Mouse (Mus musculus): Measurements from ENCODE around the gene Med24.

The Med24 gene

GRCm38 (mm10) chr11:98765421-98766309, 36.4 kb upstream of the Med24 start:
- no peak for DNase-seq (ENCODE audit: low read depth, low spot score)

- DNase-seq (ENCODE audit: low read depth, low spot score): no peak
These were observed 35.5 kb upstream of the Med24 start for GRCm38 (mm10) chr11:98764746-98765145.

- no peak for DNase-seq (ENCODE audit: low read depth, low spot score)
These were observed 34.9 kb upstream of the Med24 start for GRCm38 (mm10) chr11:98764091-98764490.

- no peak for DNase-seq (ENCODE audit: low read depth, low spot score)
These were observed 34.2 kb upstream of the Med24 start for GRCm38 (mm10) chr11:98763502-98763861.

- peak; percentile 94 for DNase-seq (ENCODE audit: low read depth, low spot score)
These were observed 33.7 kb upstream of the Med24 start for GRCm38 (mm10) chr11:98762756-98763501.

GRCm38 (mm10) chr11:98761939-98762338, 32.7 kb upstream of the Med24 start:
- no peak for DNase-seq (ENCODE audit: low read depth, low spot score)

GRCm38 (mm10) chr11:98756711-98757110, 27.5 kb upstream of the Med24 start:
- no peak for DNase-seq (ENCODE audit: low read depth, low spot score)

GRCm38 (mm10) chr11:98755726-98756380, 26.6 kb upstream of the Med24 start:
- peak; percentile 65 for DNase-seq (ENCODE audit: low read depth, low spot score)

GRCm38 (mm10) chr11:98754621-98755181, 25.5 kb upstream of the Med24 start:
- peak; percentile 88 for DNase-seq (ENCODE audit: low read depth, low spot score)

GRCm38 (mm10) chr11:98754151-98754620, 25.0 kb upstream of the Med24 start:
- no peak for DNase-seq (ENCODE audit: low read depth, low spot score)

- DNase-seq (ENCODE audit: low read depth, low spot score): no peak
These were observed 24.0 kb upstream of the Med24 start for GRCm38 (mm10) chr11:98753264-98753663.

- no peak for DNase-seq (ENCODE audit: low read depth, low spot score)
These were observed 23.4 kb upstream of the Med24 start for GRCm38 (mm10) chr11:98752562-98753140.

GRCm38 (mm10) chr11:98751221-98751782, 22.1 kb upstream of the Med24 start:
- DNase-seq (ENCODE audit: low read depth, low spot score): no peak

GRCm38 (mm10) chr11:98750351-98751201, 21.3 kb upstream of the Med24 start:
- DNase-seq (ENCODE audit: low read depth, low spot score): peak; percentile 96

- peak; percentile 61 for DNase-seq (ENCODE audit: low read depth, low spot score)
These were observed 20.5 kb upstream of the Med24 start for GRCm38 (mm10) chr11:98749716-98750115.

GRCm38 (mm10) chr11:98748506-98749416, 19.5 kb upstream of the Med24 start:
- DNase-seq (ENCODE audit: low read depth, low spot score): peak; percentile 67

- DNase-seq (ENCODE audit: low read depth, low spot score): peak; percentile 78
These were observed 18.7 kb upstream of the Med24 start for GRCm38 (mm10) chr11:98747804-98748505.
